Mouse (Mus musculus) heart, embryonic 11.5 days (tissue): ENCODE data around the gene Steap2. TPM values are rescaled to one million over a fixed set of nuclear protein-coding genes. Genes with fewer than 3 reads are reported as not detected.

ENCODE experiments used
- ATAC-seq: fragments of 200-750 bp; cut with Nextera tagmentation; replicated peaks from 2 replicates; pipeline ENCODE4 v1.8.0; 2017; ENCODE audit warnings: moderate library complexity; ENCODE audit not compliant: insufficient number of reproducible peaks, low FRiP score, low TSS enrichment
- H3K27ac ChIP-seq: fragments of 300-500 bp; sonication (generic); 2 replicates; pipeline ENCODE4 v1.5.1; 2014; ENCODE audit warnings: mild to moderate bottlenecking, low read depth, low read length
- H3K27me3 ChIP-seq: fragments of 300-500 bp; sonication (generic); 2 replicates; pipeline ENCODE4 v1.6.1; 2014; ENCODE audit warnings: mild to moderate bottlenecking, low read length, mixed read lengths; ENCODE audit not compliant: control insufficient read depth, insufficient read depth
- H3K36me3 ChIP-seq: fragments of 300-500 bp; sonication (generic); 2 replicates; pipeline ENCODE4 v1.6.1; 2014; ENCODE audit warnings: mild to moderate bottlenecking, low read length, moderate library complexity, mixed read lengths; ENCODE audit not compliant: control insufficient read depth, insufficient read depth
- H3K4me1 ChIP-seq: fragments of 300-500 bp; sonication (generic); 2 replicates; pipeline ENCODE4 v1.6.1; 2014; ENCODE audit warnings: low read length; ENCODE audit not compliant: control insufficient read depth, insufficient read depth
- H3K4me2 ChIP-seq: fragments of 300-500 bp; sonication (generic); 2 replicates; pipeline ENCODE4 v1.6.1; 2014; ENCODE audit warnings: mild to moderate bottlenecking, moderate library complexity
- H3K4me3 ChIP-seq: fragments of 300-500 bp; sonication (generic); 2 replicates; pipeline ENCODE4 v1.5.1; 2014; ENCODE audit warnings: low read depth, low read length
- H3K9ac ChIP-seq: fragments of 300-500 bp; sonication (generic); 2 replicates; pipeline ENCODE4 v1.6.1; 2014; ENCODE audit warnings: mild to moderate bottlenecking, low read depth, low read length, moderate library complexity
- H3K9me3 ChIP-seq: fragments of 300-500 bp; sonication (generic); replicated peaks from 2 replicates; pipeline ENCODE4 v1.6.1; 2016; ENCODE audit warnings: low read length; ENCODE audit not compliant: control insufficient read depth
- WGBS: fragments of 180-500 bp; shearing (Covaris S2); extraction: QIAGEN DNeasy Blood & Tissue Kit; methylation state at CpG from one replicate; pipeline ENCODE4 v1.1.7; 2014; ENCODE audit not compliant: insufficient replicate concordance; 5-methylcytosine and 5-hydroxymethylcytosine counted together
- polyA plus RNA-seq: library from polyadenylated mRNA; unstranded; fragments of >200 nt; fragmentation: Nextera tagmentation; extraction: Ambion mirVana; gene quantifications from 2 replicates; pipeline ENCODE4 v1.2.1, GENCODE M21; 2014

Gene Steap2
- polyA plus RNA-seq, 1 experiment from 2014 or later = 4.8 TPM

GRCm38 (mm10) chr5:5705019-5705418 is 10.6 kb upstream of the Steap2 start:
- WGBS = 54% methylated on average over 2 of the region's 2 CpGs
- Histone ChIP-seq H3K4me1 (no peaks in the 10 kb centered on the region), H3K4me3 (no peak overlapping the region), H3K27ac (no peak overlapping the region), H3K27me3 (no peaks in the 10 kb centered on the region), H3K9ac (no peak overlapping the region), H3K9me3 (no peaks in the 10 kb centered on the region), H3K4me2 (no peak overlapping the region), H3K36me3 (no peaks in the 10 kb centered on the region)
- no peak for ATAC-seq

GRCm38 (mm10) chr5:5700386-5700785 is 6.0 kb upstream of the Steap2 start:
- no peak for ATAC-seq
- Histone ChIP-seq H3K4me2 (no peak overlapping the region), H3K36me3 (no peaks in the 10 kb centered on the region), H3K4me1 (no peaks in the 10 kb centered on the region), H3K9me3 (no peaks in the 10 kb centered on the region), H3K27me3 (no peaks in the 10 kb centered on the region), H3K9ac (no peak overlapping the region), H3K27ac (no peak overlapping the region), H3K4me3 (no peak overlapping the region)
- 96% methylated on average over 2 of the region's 2 CpGs for WGBS

- 32% methylated on average over 3 of the region's 3 CpGs for WGBS
- Histone ChIP-seq H3K27ac (no peak overlapping the region), H3K4me3 (no peak overlapping the region), H3K27me3 (no peaks in the 10 kb centered on the region), H3K9ac (no peak overlapping the region), H3K9me3 (no peaks in the 10 kb centered on the region), H3K4me2 (no peak overlapping the region), H3K4me1 (no peaks in the 10 kb centered on the region), H3K36me3 (no peaks in the 10 kb centered on the region)
- no peak for ATAC-seq
These were observed 4.5 kb upstream of the Steap2 start for GRCm38 (mm10) chr5:5698830-5699229.

- WGBS = 88% methylated on average over 5 of the region's 5 CpGs
- no peaks in the 10 kb centered on the region for H3K36me3 ChIP-seq
- no peaks in the 10 kb centered on the region for H3K9me3 ChIP-seq
- H3K4me1 ChIP-seq = no peaks in the 10 kb centered on the region
- no peak overlapping the region for H3K27ac ChIP-seq
- H3K27me3 ChIP-seq = no peaks in the 10 kb centered on the region
- ATAC-seq = no peak
- no peak overlapping the region for H3K4me3 ChIP-seq
- no peak overlapping the region for H3K4me2 ChIP-seq
- no peak overlapping the region for H3K9ac ChIP-seq
These were observed 1.1 kb upstream of the Steap2 start for GRCm38 (mm10) chr5:5695401-5695942.

DNA sequence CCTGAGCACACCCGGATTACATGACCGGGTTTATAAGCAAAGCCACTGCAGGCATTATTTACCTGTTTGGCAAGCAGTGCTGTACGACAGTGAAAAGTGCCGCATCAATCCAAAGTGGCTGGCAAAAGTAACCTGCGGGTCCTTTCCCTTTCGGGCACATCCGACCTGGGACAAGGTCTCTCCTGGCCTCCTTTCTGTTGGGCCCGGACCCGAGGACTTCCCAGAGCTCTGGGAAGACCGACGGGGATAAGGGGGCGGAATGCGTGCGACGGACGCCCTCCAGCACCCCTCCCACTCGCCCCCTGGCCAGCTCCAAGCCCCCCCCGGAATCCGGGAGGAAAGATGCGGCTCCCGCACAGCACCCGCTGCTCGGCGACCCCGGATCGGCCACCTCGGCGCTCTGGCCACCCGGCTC is 830 bp downstream of the Steap2 start:
- peak overlapping the region; percentile 79 for H3K9ac ChIP-seq
- no peaks in the 10 kb centered on the region for H3K36me3 ChIP-seq

GRCm38 (mm10) chr5:5692167-5692738 is 2.1 kb downstream of the Steap2 start:
- H3K36me3 ChIP-seq = no peaks in the 10 kb centered on the region
- no peaks in the 10 kb centered on the region for H3K9me3 ChIP-seq
- no peak overlapping the region for H3K27ac ChIP-seq
- no peak overlapping the region for H3K9ac ChIP-seq
- H3K4me3 ChIP-seq = no peak overlapping the region
- H3K27me3 ChIP-seq = no peaks in the 10 kb centered on the region
- H3K4me1 ChIP-seq = no peaks in the 10 kb centered on the region
- WGBS = 59% methylated on average over 4 of the region's 4 CpGs
- ATAC-seq = no peak
- H3K4me2 ChIP-seq = no peak overlapping the region

More for the DNA sequence above, 830 bp downstream of the Steap2 start:
- WGBS = 0% methylated on average over 29 of the region's 29 CpGs
- Histone ChIP-seq H3K9me3 (no peaks in the 10 kb centered on the region), H3K27ac (no peak overlapping the region), H3K27me3 (no peaks in the 10 kb centered on the region), H3K4me2 (peak overlapping the region; percentile 80), H3K4me3 (peak overlapping the region; percentile 77), H3K4me1 (no peaks in the 10 kb centered on the region)
- ATAC-seq = 0 out of 2 replicates have a peak, but pooled peaks have one; percentile 46

DNA sequence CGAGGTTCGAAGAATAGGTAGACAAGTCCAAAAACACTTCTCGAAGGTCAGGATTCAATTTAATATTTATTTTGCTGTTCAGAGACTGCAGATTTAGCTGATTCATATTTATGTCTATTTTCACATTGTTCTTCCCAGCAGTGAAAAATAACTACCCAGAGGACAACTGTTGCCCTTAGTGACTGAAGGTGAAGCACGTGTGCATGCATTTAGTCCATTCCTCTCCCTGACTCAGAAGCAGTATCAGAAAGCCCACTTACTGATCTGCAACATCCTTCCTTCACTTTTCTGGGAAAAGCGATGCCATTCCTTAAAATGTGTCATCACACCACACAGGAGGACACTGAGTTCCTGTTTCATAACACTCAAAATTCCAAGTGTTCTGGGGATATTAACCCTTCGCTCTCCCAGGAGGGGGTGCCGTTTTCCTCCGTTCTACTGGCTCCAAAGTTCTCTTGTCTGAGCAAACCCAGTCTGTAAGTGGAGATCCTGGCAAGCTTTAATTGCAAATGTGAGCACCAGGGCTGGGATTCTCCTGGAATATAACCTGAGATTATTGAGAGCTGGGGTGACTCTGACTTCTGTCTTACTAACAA is 5.3 kb downstream of the Steap2 start:
- Histone ChIP-seq H3K4me3 (no peak overlapping the region), H3K36me3 (no peaks in the 10 kb centered on the region), H3K9me3 (no peaks in the 10 kb centered on the region), H3K27ac (no peak overlapping the region), H3K4me2 (no peak overlapping the region), H3K9ac (no peak overlapping the region), H3K4me1 (peaks cover 3% of the 10 kb centered on the region; the same call in 1 of the 2 replicates), H3K27me3 (no peaks in the 10 kb centered on the region)
- no peak for ATAC-seq
- 67% methylated on average over 8 of the region's 8 CpGs for WGBS

DNA sequence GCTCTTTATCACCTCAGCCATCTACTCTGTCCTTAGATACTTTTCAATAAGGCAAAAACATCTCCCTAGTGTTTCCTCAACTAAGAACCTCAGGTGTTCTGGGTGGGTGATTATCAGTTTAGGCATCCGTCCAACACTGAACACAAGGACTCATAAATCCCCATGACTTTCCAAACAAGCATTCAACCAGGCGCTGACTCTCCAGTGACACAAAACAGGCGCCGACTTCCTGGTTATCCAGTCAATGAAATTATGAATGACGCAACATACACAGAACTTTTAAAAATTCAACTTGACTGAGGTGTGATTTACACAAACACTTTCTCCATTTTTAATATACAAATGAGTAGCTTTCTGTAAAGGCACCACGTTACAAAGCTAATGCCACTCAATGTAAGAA is 6.2 kb downstream of the Steap2 start:
- 70% methylated on average over 6 of the region's 6 CpGs for WGBS

More for the DNA sequence above, 6.2 kb downstream of the Steap2 start:
- Histone ChIP-seq H3K36me3 (no peaks in the 10 kb centered on the region), H3K27me3 (no peaks in the 10 kb centered on the region), H3K27ac (no peak overlapping the region), H3K9me3 (no peaks in the 10 kb centered on the region), H3K4me2 (no peak overlapping the region), H3K4me3 (no peak overlapping the region), H3K9ac (no peak overlapping the region), H3K4me1 (peaks cover 3% of the 10 kb centered on the region; the same call in 1 of the 2 replicates)
- ATAC-seq = no peak
